Mouse (Mus musculus) CH12.LX (cell line): ENCODE results near the gene Ncl. TPM values are rescaled to one million over a fixed set of nuclear protein-coding genes. Genes with fewer than 3 reads are reported as not detected.

Experiments
- DNase-seq: peaks from one replicate; pipeline ENCODE4 v3.0.0-alpha.2; 2013; ENCODE audit errors: extremely low read depth
- H3K27ac ChIP-seq: 2 replicates; pipeline ENCODE4 v1.5.1; 2012; ENCODE audit warnings: low read depth, mild to moderate bottlenecking, control low read depth, moderate library complexity; ENCODE audit not compliant: insufficient read depth
- H3K27me3 ChIP-seq: replicated peaks from 2 replicates; pipeline ENCODE3; 2012; ENCODE audit warnings: inconsistent platforms
- H3K36me3 ChIP-seq, 2 experiments: replicated peaks in 1 of 2; 2 replicates each; pipeline versions ENCODE3 to v1.6.1; 2012; ENCODE audit warnings: inconsistent platforms in 1 of 2, low read length in 1 of 2, mild to moderate bottlenecking in 1 of 2, mixed read lengths in 1 of 2, moderate library complexity in 1 of 2; ENCODE audit not compliant: control insufficient read depth in 1 of 2, insufficient read depth in 1 of 2
- H3K4me1 ChIP-seq, 2 experiments: 2 replicates each; pipeline ENCODE4 v1.6.1; 2012; ENCODE audit warnings: inconsistent platforms in 1 of 2, moderate library complexity in 1 of 2; ENCODE audit not compliant: insufficient read depth in 2 of 2, control insufficient read depth in 1 of 2
- H3K4me2 ChIP-seq: 2 replicates; pipeline ENCODE4 v1.6.1; 2012; ENCODE audit warnings: low read depth, mild to moderate bottlenecking, control low read depth; ENCODE audit not compliant: poor library complexity, insufficient read depth, severe bottlenecking
- H3K4me3 ChIP-seq, 3 experiments: fragments of 150-350 bp in 1 of 3; sonication (generic) in 1 of 3; replicated peaks in 1 of 3; 2 replicates each; pipeline versions ENCODE3 to v1.5.1; 2011 to 2012; ENCODE audit warnings: low read depth in 2 of 3, low read length in 2 of 3, mild to moderate bottlenecking in 2 of 3, moderate library complexity in 2 of 3, control low read depth in 1 of 3, improper control_type of control experiment in 1 of 3, inconsistent platforms in 1 of 3, mixed read lengths in 1 of 3; ENCODE audit not compliant: poor library complexity in 1 of 3
- H3K79me2 ChIP-seq: replicated peaks from 2 replicates; pipeline ENCODE4 v1.6.1; 2012; ENCODE audit warnings: mild to moderate bottlenecking, moderate library complexity; ENCODE audit not compliant: control insufficient read depth, poor library complexity, insufficient read depth, severe bottlenecking; ENCODE audit errors: extremely low read depth
- H3K9ac ChIP-seq: 2 replicates; pipeline ENCODE4 v1.6.1; 2012; ENCODE audit warnings: low read depth, mild to moderate bottlenecking, control low read depth, moderate library complexity; ENCODE audit not compliant: insufficient read depth
- H3K9me3 ChIP-seq: replicated peaks from 2 replicates; pipeline ENCODE3; 2012; ENCODE audit warnings: low read length, inconsistent platforms, mixed read lengths
- BHLHE40 ChIP-seq: IDR thresholded peaks from 2 replicates; pipeline ENCODE4 v1.6.1; 2011; ENCODE audit warnings: mild to moderate bottlenecking, low read depth, low read length, improper control_type of control experiment
- CHD1 ChIP-seq: IDR thresholded peaks from 2 replicates; pipeline ENCODE4 v1.6.1; 2012; ENCODE audit warnings: low read depth, low read length, improper control_type of control experiment, inconsistent platforms
- CTCF ChIP-seq, 2 experiments: IDR thresholded peaks in 1 of 2; conservative IDR thresholded peaks in 1 of 2; 2 replicates each; pipeline ENCODE4 v1.5.1; 2011 to 2012; ENCODE audit warnings: low read depth in 2 of 2, low read length in 2 of 2, improper control_type of control experiment in 1 of 2, inconsistent platforms in 1 of 2, mild to moderate bottlenecking in 1 of 2, moderate library complexity in 1 of 2
- E2F4 ChIP-seq: IDR thresholded peaks from 2 replicates; pipeline ENCODE4 v1.6.1; 2011; ENCODE audit warnings: low read depth, low read length, improper control_type of control experiment; ENCODE audit not compliant: insufficient replicate concordance
- EP300 ChIP-seq: IDR thresholded peaks from 2 replicates; pipeline ENCODE4 v1.6.1; 2011; ENCODE audit warnings: low read length, improper control_type of control experiment
- ETS1 ChIP-seq: conservative IDR thresholded peaks from 2 replicates; pipeline ENCODE4 v1.6.1; 2012; ENCODE audit warnings: low read depth, mild to moderate bottlenecking, inconsistent platforms, low read length, improper control_type of control experiment, moderate library complexity
- GABPA ChIP-seq: IDR thresholded peaks from 2 replicates; pipeline ENCODE4 v1.6.1; 2012; ENCODE audit warnings: low read depth, low read length, improper control_type of control experiment, inconsistent platforms; ENCODE audit not compliant: insufficient replicate concordance
- HCFC1 ChIP-seq: IDR thresholded peaks from 2 replicates; pipeline ENCODE4 v1.6.1; 2012; ENCODE audit warnings: low read depth, mild to moderate bottlenecking, inconsistent platforms, low read length, improper control_type of control experiment
- JUN ChIP-seq: IDR thresholded peaks from 2 replicates; pipeline ENCODE4 v1.6.1; 2011; ENCODE audit warnings: low read depth, mild to moderate bottlenecking, low read length, improper control_type of control experiment, moderate library complexity; ENCODE audit not compliant: insufficient read depth
- MAX ChIP-seq: IDR thresholded peaks from 2 replicates; pipeline ENCODE4 v1.6.1; 2011; ENCODE audit warnings: low read length, improper control_type of control experiment
- MAZ ChIP-seq: IDR thresholded peaks from 2 replicates; pipeline ENCODE4 v1.6.1; 2012; ENCODE audit warnings: low read depth, mild to moderate bottlenecking, inconsistent platforms, low read length, improper control_type of control experiment, moderate library complexity
- MXI1 ChIP-seq: IDR thresholded peaks from 2 replicates; pipeline ENCODE4 v1.6.1; 2011; ENCODE audit warnings: mild to moderate bottlenecking, low read depth, low read length, improper control_type of control experiment
- MYC ChIP-seq: IDR thresholded peaks from 2 replicates; pipeline ENCODE4 v1.6.1; 2011; ENCODE audit warnings: low read depth, mild to moderate bottlenecking, improper control_type of control experiment, low read length
- RAD21 ChIP-seq: IDR thresholded peaks from 2 replicates; pipeline ENCODE4 v1.6.1; 2011; ENCODE audit warnings: low read depth, mild to moderate bottlenecking, low read length, improper control_type of control experiment, moderate library complexity
- RCOR1 ChIP-seq: conservative IDR thresholded peaks from 2 replicates; pipeline ENCODE4 v1.6.1; 2012; ENCODE audit warnings: low read depth, mild to moderate bottlenecking, inconsistent platforms, low read length, improper control_type of control experiment
- SMC3 ChIP-seq: IDR thresholded peaks from 2 replicates; pipeline ENCODE4 v1.6.1; 2011; ENCODE audit warnings: low read depth, low read length, improper control_type of control experiment
- TBP ChIP-seq: conservative IDR thresholded peaks from 2 replicates; pipeline ENCODE4 v1.6.1; 2011; ENCODE audit warnings: low read depth, low read length, improper control_type of control experiment
- ZC3H11A ChIP-seq: IDR thresholded peaks from 2 replicates; pipeline ENCODE4 v1.6.1; 2012; ENCODE audit warnings: low read depth, mild to moderate bottlenecking, inconsistent platforms, low read length, improper control_type of control experiment
- ZKSCAN1 ChIP-seq: IDR thresholded peaks from 2 replicates; pipeline ENCODE4 v1.6.1; 2012; ENCODE audit warnings: low read depth, inconsistent platforms, low read length, improper control_type of control experiment, borderline replicate concordance
- ZMIZ1 ChIP-seq: IDR thresholded peaks from 2 replicates; pipeline ENCODE4 v1.6.1; 2012; ENCODE audit warnings: low read depth, mild to moderate bottlenecking, inconsistent platforms, low read length, improper control_type of control experiment
- ZNF384 ChIP-seq: IDR thresholded peaks from 2 replicates; pipeline ENCODE4 v1.6.1; 2012; ENCODE audit warnings: low read depth, low read length, improper control_type of control experiment, inconsistent platforms
- dilution Hi-C: fragments of 300-500 bp; cut with MboI; formaldehyde crosslinking; loops from 2 replicates; pipeline ENCODE4 v1.14.3; 2020; ENCODE audit warnings: low sequenced_read_pairs; ENCODE audit not compliant: extremely low pct_unique_long_range_greater_than_20kb, extremely low pct_ligation_motif_present
- in situ Hi-C: fragments of 300-500 bp; cut with MboI; formaldehyde crosslinking; loops from 3 replicates; pipeline ENCODE4 v1.14.3; 2019; ENCODE audit warnings: low sequenced_read_pairs, low pct_ligation_motif_present, low pct_unique_long_range_greater_than_20kb, mixed read lengths
- polyA plus RNA-seq: library from polyadenylated mRNA; unstranded; fragments of >175 nt; gene quantifications from 2 replicates; pipeline ENCODE4 v1.2.1, GENCODE M21; 2012; ENCODE audit warnings: low read depth; ENCODE audit not compliant: insufficient read length
- total RNA-seq, 2 experiments: library from RNA; depleted of rRNA; stranded (reverse); fragments of 300-350 nt in 1 of 2; fragments of >200 nt in 1 of 2; gene quantifications; 2 replicates each; pipeline ENCODE4 v1.2.3; 2012 to 2014

Gene Ncl
- total and polyA plus RNA-seq, 3 experiments: 184 to 2,617 (median 359) TPM

GRCm38 (mm10) chr1:86378662-86379061 lies 19.5 kb upstream of the Ncl start:
- no peak overlapping the region for H3K4me3 ChIP-seq
- H3K9ac ChIP-seq: no peak overlapping the region
- no peak for DNase-seq
- no peak overlapping the region for H3K27ac ChIP-seq
- dilution Hi-C loops: no loop called here
- no peak for TF ChIP-seq ZMIZ1
- no peak for TF ChIP-seq MAZ
- no peak for TF ChIP-seq CTCF (conservative IDR thresholded peaks at IDR 0.05 in 1 of 2, IDR thresholded peaks at IDR 0.05 in 1 of 2; ENCODE audit: low read depth in 2 of 2, low read length in 2 of 2)
- TF ChIP-seq RAD21: no peak
- no peak for TF ChIP-seq ZNF384
- no peak for TF ChIP-seq ZC3H11A
- TF ChIP-seq ETS1: no peak
- no peak for TF ChIP-seq EP300
- no peak for TF ChIP-seq ZKSCAN1
- TF ChIP-seq GABPA: no peak
- no peak for TF ChIP-seq SMC3
- no peak for TF ChIP-seq E2F4
- TF ChIP-seq, all 38 proteins: peak for 0
- Histone ChIP-seq H3K79me2 (no peaks in the 10 kb centered on the region), H3K36me3 (no peaks in the 10 kb centered on the region), H3K27me3 (no peaks in the 10 kb centered on the region), H3K4me2 (no peak overlapping the region), H3K4me1 (peaks cover 2 to 3% of the 10 kb centered on the region in 2 experiments; a peak in 3 of 4 replicates), H3K9me3 (peaks cover 2% of the 10 kb centered on the region)
- in situ Hi-C loops: no loop called here

GRCm38 (mm10) chr1:86376354-86376753 lies 17.2 kb upstream of the Ncl start:
- TF ChIP-seq MXI1 (no peak), JUN (no peak), CTCF (conservative IDR thresholded peaks at IDR 0.05 in 1 of 2, IDR thresholded peaks at IDR 0.05 in 1 of 2; ENCODE audit: low read depth in 2 of 2, low read length in 2 of 2) (no peak), MYC (no peak), MAX (no peak), HCFC1 (no peak), SMC3 (no peak), CHD1 (no peak), ZKSCAN1 (no peak), BHLHE40 (no peak), RCOR1 (no peak), TBP (no peak), RAD21 (no peak)
- Histone ChIP-seq H3K27me3 (no peaks in the 10 kb centered on the region), H3K9me3 (no peaks in the 10 kb centered on the region), H3K36me3 (peaks cover 0 to 6% of the 10 kb centered on the region in 2 experiments), H3K4me1 (peaks cover 0 to 6% of the 10 kb centered on the region in 2 experiments; a peak in 2 of 4 replicates), H3K27ac (no peak overlapping the region), H3K4me2 (no peak overlapping the region), H3K9ac (no peak overlapping the region), H3K4me3 (no peak overlapping the region), H3K79me2 (no peaks in the 10 kb centered on the region)
- dilution Hi-C loops: no loop called here
- no peak for DNase-seq
- in situ Hi-C loops: no loop called here
